Mouse (Mus musculus) stomach, embryonic 14.5 days (tissue): ENCODE data around the gene Tmem9. TPM values are rescaled to one million over a fixed set of nuclear protein-coding genes. Genes with fewer than 3 reads are reported as not detected.

Experiments
- ATAC-seq: fragments of 200-750 bp; cut with Nextera tagmentation; 2 replicates; pipeline ENCODE4 v1.8.0; 2017; ENCODE audit warnings: low read depth, moderate TSS enrichment; ENCODE audit not compliant: insufficient number of reproducible peaks, insufficient read depth, low FRiP score
- H3K27ac ChIP-seq: fragments of 300-500 bp; sonication (generic); 2 replicates; pipeline ENCODE4 v1.5.1; 2014; ENCODE audit warnings: mild to moderate bottlenecking, low read length, moderate library complexity, mixed read lengths
- H3K27me3 ChIP-seq: fragments of 300-500 bp; sonication (generic); 2 replicates; pipeline ENCODE4 v1.6.1; 2014; ENCODE audit warnings: low read length, control low read depth, mixed read lengths; ENCODE audit not compliant: control insufficient read depth, insufficient read depth
- H3K36me3 ChIP-seq: fragments of 300-500 bp; sonication (generic); 2 replicates; pipeline ENCODE4 v1.6.1; 2014; ENCODE audit warnings: mild to moderate bottlenecking, control low read depth, low read length, moderate library complexity, mixed read lengths; ENCODE audit not compliant: control insufficient read depth, insufficient read depth
- H3K4me1 ChIP-seq: fragments of 300-500 bp; sonication (generic); 2 replicates; pipeline ENCODE4 v1.6.1; 2014; ENCODE audit warnings: low read length, control low read depth, mixed read lengths; ENCODE audit not compliant: control insufficient read depth, insufficient read depth
- H3K4me2 ChIP-seq: fragments of 300-500 bp; sonication (generic); replicated peaks from 2 replicates; pipeline ENCODE4 v1.6.1; 2014; ENCODE audit warnings: low read depth, low read length, control low read depth
- H3K4me3 ChIP-seq: fragments of 300-500 bp; sonication (generic); 2 replicates; pipeline ENCODE4 v1.5.1; 2014; ENCODE audit warnings: low read depth, low read length, control low read depth
- H3K9ac ChIP-seq: fragments of 300-500 bp; sonication (generic); replicated peaks from 2 replicates; pipeline ENCODE4 v1.6.1; 2014; ENCODE audit warnings: low read depth, mild to moderate bottlenecking, control low read depth, low read length, moderate library complexity, mixed read lengths
- H3K9me3 ChIP-seq: fragments of 300-500 bp; sonication (generic); 2 replicates; pipeline ENCODE4 v1.6.1; 2016; ENCODE audit warnings: low read depth, low read length, control low read depth; ENCODE audit not compliant: control insufficient read depth
- WGBS: fragments of 180-500 bp; shearing (Covaris S2); extraction: QIAGEN DNeasy Blood & Tissue Kit; methylation state at CpG from one replicate; pipeline ENCODE4 v1.1.7; 2014; 5-methylcytosine and 5-hydroxymethylcytosine counted together
- polyA plus RNA-seq: library from polyadenylated mRNA; unstranded; fragments of >200 nt; fragmentation: Nextera tagmentation; extraction: Ambion mirVana; gene quantifications from 2 replicates; pipeline ENCODE4 v1.2.1, GENCODE M21; 2014

Gene Tmem9
- polyA plus RNA-seq, result 127 and 136 TPM in 2 replicates

- Histone ChIP-seq H3K36me3 (no peaks in the 10 kb centered on the region), H3K27me3 (no peaks in the 10 kb centered on the region), H3K4me3 (peak within 1 kb of the TSS; percentile 38), H3K27ac (no peak within 1 kb of the TSS), H3K9ac (no peak within 1 kb of the TSS), H3K4me1 (peaks cover 6% of the 10 kb centered on the region; the same call in 1 of the 2 replicates), H3K4me2 (peak within 1 kb of the TSS; percentile 67), H3K9me3 (no peaks in the 10 kb centered on the region)
- peak; percentile 96 for ATAC-seq
- WGBS, result 3% methylated on average over 37 of the region's 37 CpGs
Measured at GRCm38 (mm10) chr1:136007211-136008158, at the start of gene Tmem9. Tmem9 (plus strand) TSS chr1:136008150.

GRCm38 (mm10) chr1:135958483-135958882 is 49.5 kb upstream of the Tmem9 start:
- no peak overlapping the region for H3K27ac ChIP-seq
- no peak overlapping the region for H3K9ac ChIP-seq
- H3K27me3 ChIP-seq, result no peaks in the 10 kb centered on the region
- H3K4me3 ChIP-seq, result no peak overlapping the region
- H3K4me2 ChIP-seq, result no peak overlapping the region
- peak; percentile 28; the same call in 1 of the 2 replicates for ATAC-seq
- H3K36me3 ChIP-seq, result no peaks in the 10 kb centered on the region
- H3K9me3 ChIP-seq, result no peaks in the 10 kb centered on the region
- no peaks in the 10 kb centered on the region for H3K4me1 ChIP-seq
- WGBS, result 51% methylated on average over 4 of the region's 4 CpGs

DNA sequence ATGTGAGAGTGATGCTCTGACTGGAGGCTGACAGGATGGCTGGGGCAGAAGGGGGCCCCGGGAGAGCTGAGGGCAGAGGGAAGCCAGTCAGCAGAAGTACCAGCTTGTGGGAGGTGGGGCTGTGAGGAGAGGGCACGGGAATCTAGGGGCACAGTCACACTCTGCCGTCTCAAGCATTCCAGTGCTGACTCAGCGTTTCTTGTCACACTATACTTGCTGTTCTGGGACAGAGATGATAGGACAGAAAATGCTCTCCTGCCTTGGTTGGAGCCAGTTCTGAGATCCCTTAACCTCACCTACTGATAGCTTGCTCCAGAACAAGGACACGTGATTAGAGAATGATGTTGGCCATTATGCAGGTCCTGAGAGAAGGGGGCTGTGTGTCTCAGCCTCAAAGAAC is 44.8 kb upstream of the Tmem9 start:
- H3K4me3 ChIP-seq, result no peak overlapping the region
- no peaks in the 10 kb centered on the region for H3K4me1 ChIP-seq
- ATAC-seq, result no peak
- 63% methylated on average over 5 of the region's 5 CpGs for WGBS
- no peak overlapping the region for H3K9ac ChIP-seq
- no peaks in the 10 kb centered on the region for H3K9me3 ChIP-seq
- H3K4me2 ChIP-seq, result no peak overlapping the region
- H3K27ac ChIP-seq, result no peak overlapping the region
- no peaks in the 10 kb centered on the region for H3K27me3 ChIP-seq
- no peaks in the 10 kb centered on the region for H3K36me3 ChIP-seq

GRCm38 (mm10) chr1:135964561-135964960 is 43.4 kb upstream of the Tmem9 start:
- Histone ChIP-seq H3K4me3 (no peak overlapping the region), H3K27me3 (no peaks in the 10 kb centered on the region), H3K9me3 (no peaks in the 10 kb centered on the region), H3K9ac (no peak overlapping the region), H3K27ac (no peak overlapping the region), H3K4me2 (no peak overlapping the region), H3K4me1 (no peaks in the 10 kb centered on the region), H3K36me3 (no peaks in the 10 kb centered on the region)
- 0 out of 2 replicates have a peak, but pooled peaks have one; percentile 34 for ATAC-seq
- 74% methylated on average over 11 of the region's 11 CpGs for WGBS

DNA sequence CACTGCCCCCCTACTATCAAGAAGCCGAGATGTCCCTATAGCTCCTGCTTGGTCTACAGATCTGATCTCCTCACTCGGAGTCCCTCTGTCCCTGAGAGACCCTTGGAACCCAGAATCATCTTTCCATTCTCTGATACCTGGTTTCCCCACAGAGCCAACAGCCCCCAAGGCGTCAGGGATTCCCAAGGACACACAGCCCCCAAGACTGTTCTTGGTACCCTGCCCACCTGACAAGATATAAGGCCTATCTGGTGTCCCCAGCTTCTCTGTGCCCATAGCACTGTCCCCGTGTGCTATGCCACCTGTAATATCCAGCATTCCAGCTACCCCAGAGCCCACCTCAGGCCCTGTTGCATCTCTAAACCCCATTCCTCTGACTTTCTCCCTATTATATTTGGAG is 40.2 kb upstream of the Tmem9 start:
- no peak for ATAC-seq
- Histone ChIP-seq H3K27me3 (no peaks in the 10 kb centered on the region), H3K4me1 (no peaks in the 10 kb centered on the region), H3K4me2 (no peak overlapping the region), H3K9ac (no peak overlapping the region), H3K36me3 (no peaks in the 10 kb centered on the region), H3K27ac (no peak overlapping the region), H3K9me3 (no peaks in the 10 kb centered on the region), H3K4me3 (no peak overlapping the region)
- 70% methylated on average over 4 of the region's 4 CpGs for WGBS

- Histone ChIP-seq H3K4me2 (no peak overlapping the region), H3K4me3 (no peak overlapping the region), H3K9ac (no peak overlapping the region), H3K27me3 (no peaks in the 10 kb centered on the region), H3K27ac (no peak overlapping the region), H3K4me1 (no peaks in the 10 kb centered on the region), H3K9me3 (no peaks in the 10 kb centered on the region), H3K36me3 (no peaks in the 10 kb centered on the region)
- no peak for ATAC-seq
- WGBS, result 48% methylated on average over 2 of the region's 2 CpGs
Measured at GRCm38 (mm10) chr1:135970486-135970885, 37.5 kb upstream of the Tmem9 start.

DNA sequence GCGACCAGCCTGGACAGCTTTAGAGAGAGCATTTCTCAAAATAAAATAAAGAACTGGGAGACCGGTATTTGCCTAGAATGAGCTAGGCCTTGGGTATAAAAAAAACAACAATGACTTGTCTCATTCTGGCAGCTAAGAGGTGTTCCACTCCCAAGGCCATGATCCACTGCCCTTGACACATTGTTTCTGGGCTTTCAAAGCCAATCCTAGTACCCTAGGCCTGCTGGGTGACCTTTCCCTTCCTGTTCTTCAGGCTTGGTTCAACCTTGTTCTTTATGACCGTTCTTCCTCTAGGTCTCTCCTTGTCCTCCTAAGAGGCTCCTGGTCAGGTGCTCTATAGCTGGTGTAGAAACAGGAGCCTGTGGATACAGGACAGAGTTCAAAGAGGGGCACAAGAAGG is 35.4 kb upstream of the Tmem9 start:
- Histone ChIP-seq H3K27ac (no peak overlapping the region), H3K9ac (no peak overlapping the region), H3K9me3 (no peaks in the 10 kb centered on the region), H3K4me3 (no peak overlapping the region), H3K4me2 (no peak overlapping the region), H3K36me3 (no peaks in the 10 kb centered on the region), H3K4me1 (no peaks in the 10 kb centered on the region), H3K27me3 (no peaks in the 10 kb centered on the region)
- WGBS, result 79% methylated on average over 3 of the region's 3 CpGs
- ATAC-seq, result no peak

DNA sequence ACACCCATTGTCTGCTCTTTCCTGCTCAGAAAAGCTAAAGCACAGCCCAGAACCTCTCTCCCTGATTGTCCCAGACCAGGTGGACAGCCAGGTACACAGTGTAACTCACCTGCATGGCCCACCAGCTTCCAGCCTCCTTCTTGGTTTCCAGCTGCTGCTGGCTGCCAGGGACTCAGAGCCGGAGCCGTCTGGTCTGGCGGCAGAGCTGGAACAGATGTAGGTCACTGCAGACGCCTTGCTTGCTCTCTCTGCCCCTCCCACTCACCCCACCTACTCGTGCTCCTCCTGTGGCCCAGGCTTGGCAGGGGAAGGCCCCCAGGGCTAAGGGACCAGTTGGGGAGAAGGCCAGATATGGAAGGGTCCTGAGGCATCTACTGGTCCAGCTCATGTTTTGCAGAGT is 23.8 kb upstream of the Tmem9 start:
- H3K4me3 ChIP-seq, result no peak overlapping the region
- WGBS, result 27% methylated on average over 5 of the region's 5 CpGs
- H3K4me1 ChIP-seq, result no peaks in the 10 kb centered on the region
- H3K27me3 ChIP-seq, result no peaks in the 10 kb centered on the region
- no peaks in the 10 kb centered on the region for H3K9me3 ChIP-seq
- no peaks in the 10 kb centered on the region for H3K36me3 ChIP-seq
- no peak for ATAC-seq
- no peak overlapping the region for H3K9ac ChIP-seq
- no peak overlapping the region for H3K27ac ChIP-seq
- H3K4me2 ChIP-seq, result no peak overlapping the region
